In the genomic region with DNA sequence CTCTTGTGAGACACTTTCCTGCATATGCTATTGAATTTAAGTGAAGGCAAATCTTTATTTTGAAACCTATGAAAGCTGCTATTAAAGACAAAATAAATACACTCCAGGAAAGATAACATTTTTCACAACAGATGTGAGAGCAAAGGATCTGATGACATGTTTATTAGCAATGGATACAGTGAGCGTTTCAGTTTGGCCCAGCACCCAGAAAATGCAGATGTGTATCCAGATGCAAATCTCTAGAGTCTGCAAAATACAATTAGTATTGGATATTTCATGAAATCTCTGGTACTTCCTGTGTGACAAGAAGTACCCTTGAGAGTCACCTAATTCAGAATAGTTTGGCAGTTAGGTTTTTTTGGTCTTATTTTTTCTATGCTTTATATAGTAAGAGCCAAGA, we compare ENCODE assay signal across 16 mouse cellular contexts.
"Had no signal": no experiment of that assay in that cellular context is flagged by ENCODE, and none has a peak within 500 bp of the region (broad histone marks: within the 10 kb centered on the region; RNA-seq: fewer than 3 reads in every experiment).

No protein-coding gene starts in this region.

- H3K36me3 ChIP-seq: limb, embryonic 15.5 days; midbrain, embryonic 12.5 days; midbrain, embryonic 15.5 days had no signal

- H3K27ac ChIP-seq: layer of hippocampus, adult 2 months; limb, embryonic 15.5 days; liver, embryonic 14.5 days; midbrain, embryonic 12.5 days; midbrain, embryonic 15.5 days had no signal

- DNase-seq: kidney, adult 9 months; layer of hippocampus, adult 9-11 months; liver, postnatal 0 days; lung, postnatal 14 days; lung, postnatal 4 days; thymus, adult 2 months; thymus, postnatal 14 days; thymus, postnatal 4 days had no signal

- H3K27me3 ChIP-seq: limb, embryonic 15.5 days; midbrain, embryonic 12.5 days; midbrain, embryonic 15.5 days had no signal

- H3K9me3 ChIP-seq: limb, embryonic 15.5 days; midbrain, embryonic 12.5 days; midbrain, embryonic 15.5 days had no signal

- H3K9ac ChIP-seq: limb, embryonic 15.5 days; liver, embryonic 14.5 days; liver, postnatal 0 days; midbrain, embryonic 12.5 days; midbrain, embryonic 15.5 days had no signal

- H3K4me2 ChIP-seq: limb, embryonic 15.5 days; liver, embryonic 11.5 days; midbrain, embryonic 12.5 days; midbrain, embryonic 15.5 days had no signal

- ATAC-seq: inflammation-experienced regulatory T-cells, adult 6 months; intestine, postnatal 0 days; liver, postnatal 0 days; midbrain, embryonic 15.5 days had no signal

- H3K4me3 ChIP-seq: layer of hippocampus, adult 2 months; limb, embryonic 15.5 days; midbrain, embryonic 12.5 days; midbrain, embryonic 15.5 days had no signal

- H3K4me1 ChIP-seq: limb, embryonic 15.5 days; midbrain, embryonic 12.5 days; midbrain, embryonic 15.5 days had no signal
